Mouse (Mus musculus) brain, adult 2 months (tissue): ENCODE measurements around the gene Trim63.

Experiments
- DNase-seq: peaks from one replicate; pipeline ENCODE4 v3.0.0; 2011; ENCODE audit warnings: low read depth, low spot score

Trim63 gene

DNA sequence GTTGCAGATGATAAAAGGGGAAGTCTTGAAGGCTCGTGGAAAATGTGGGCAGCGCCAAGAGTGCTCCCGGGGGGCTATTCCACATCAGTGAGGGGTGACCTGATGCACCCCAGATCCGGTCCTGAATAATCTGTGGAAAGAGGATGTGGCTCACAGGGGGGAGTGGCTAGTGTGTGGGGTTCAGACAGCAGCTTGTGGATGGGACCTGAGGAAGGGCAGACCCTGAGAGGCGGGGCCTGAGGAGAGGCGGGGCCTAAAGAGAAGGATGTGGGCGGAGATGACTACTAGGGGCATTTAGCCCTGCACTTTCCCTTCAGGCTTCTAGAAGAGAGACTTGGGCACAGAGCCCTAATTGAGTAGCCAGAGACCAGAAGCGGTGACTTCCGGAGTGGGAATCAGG is 47.7 kb downstream of the Trim63 start:
- no peak for DNase-seq

DNA sequence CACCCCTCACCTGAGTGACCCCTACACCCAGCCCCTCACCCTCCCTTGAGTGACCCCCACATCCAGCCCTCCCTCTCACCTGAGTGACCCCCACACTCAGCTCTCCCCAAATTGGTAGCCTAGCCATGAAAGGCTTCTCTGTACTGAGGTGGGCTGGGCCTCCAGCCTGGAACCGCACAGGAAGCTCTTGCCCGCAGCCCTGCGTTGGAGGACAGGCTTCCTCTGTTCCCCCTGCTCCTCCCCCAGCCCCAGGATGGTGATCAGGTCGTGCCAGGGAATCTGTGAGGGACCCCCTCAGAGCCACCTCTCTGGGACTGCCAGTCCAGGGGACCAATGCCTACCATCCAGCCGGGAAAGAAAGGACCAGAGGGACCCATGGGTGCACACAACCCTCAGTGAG is 50.4 kb downstream of the Trim63 start:
- no peak for DNase-seq

DNA sequence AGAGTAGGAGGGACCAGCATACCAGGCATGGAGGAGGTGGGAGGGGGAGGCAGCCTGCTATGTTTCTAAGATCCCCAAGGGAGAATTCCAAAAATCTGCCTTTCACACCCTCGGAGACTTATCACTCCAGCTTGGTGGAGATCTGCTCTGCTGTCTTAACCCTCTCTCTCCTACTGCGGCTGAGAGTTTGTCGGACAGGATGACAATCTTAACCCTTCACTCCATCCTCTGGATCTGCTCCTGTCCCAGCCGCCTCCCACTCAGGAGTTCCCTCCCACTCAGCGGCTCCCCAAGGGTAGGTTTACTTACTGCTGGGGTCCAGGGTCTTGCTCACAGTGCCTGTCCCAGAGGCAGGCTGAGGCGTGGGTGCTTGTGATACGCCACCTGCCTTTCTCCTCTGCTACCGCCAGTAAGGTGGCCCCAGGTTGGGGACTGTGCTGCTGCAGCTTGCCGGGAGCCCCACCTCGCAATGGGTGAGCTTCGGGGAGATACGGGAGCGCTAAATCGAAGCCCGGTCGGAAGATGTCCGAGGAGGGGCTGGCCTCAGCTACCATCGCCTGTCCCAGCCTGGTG is 55.8 kb downstream of the Trim63 start:
- DNase-seq = peak; percentile 90

DNA sequence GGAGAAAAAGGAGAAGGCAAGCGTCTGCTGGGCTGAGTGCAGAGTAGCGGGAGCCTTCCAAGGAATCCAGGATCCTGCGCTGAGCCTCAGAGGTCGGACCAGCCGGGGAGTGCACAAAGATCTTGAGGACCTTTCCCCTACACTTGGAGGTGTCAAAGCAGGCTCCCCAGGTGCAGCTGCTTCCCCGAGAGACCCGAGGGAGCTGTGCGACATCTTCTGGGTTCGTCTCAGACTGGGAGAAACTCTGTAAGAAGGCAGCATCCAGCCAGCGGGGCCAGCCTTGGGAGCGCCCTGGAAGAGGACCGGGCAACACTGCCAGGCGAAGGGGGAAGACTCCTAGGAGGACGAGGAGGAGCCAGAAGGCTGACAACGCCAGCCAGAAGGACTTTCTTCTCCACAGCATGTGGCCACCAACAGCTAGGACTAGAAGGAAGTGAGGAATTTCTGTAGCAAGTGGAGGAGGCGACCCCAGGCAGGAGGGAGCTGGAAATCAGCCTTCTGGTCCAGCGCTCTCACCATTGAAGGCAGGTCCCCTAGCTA is 56.5 kb downstream of the Trim63 start:
- DNase-seq = peak; percentile 46

DNA sequence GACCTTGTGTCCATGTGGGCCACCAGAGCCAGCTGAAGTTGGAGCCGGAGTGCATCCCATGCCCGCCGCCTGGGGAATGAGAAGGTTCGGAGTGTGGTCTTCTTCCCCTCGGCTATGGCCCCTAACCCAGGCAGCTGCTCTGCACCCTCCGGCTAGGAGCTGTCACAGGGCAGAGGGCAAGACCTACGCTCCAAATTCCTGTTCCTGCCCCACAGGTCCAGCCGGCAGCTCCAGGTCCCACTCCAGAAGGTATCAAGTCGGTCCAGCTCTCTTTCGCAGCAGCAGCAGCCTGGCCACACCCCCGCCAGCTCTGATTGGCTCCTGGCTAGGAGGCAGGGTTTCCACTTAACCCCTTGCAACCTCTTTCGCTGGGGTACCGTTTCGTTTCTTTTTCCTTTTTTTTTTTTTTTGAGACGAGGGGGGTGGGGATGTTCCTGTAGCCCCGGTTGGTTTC is 57.4 kb downstream of the Trim63 start:
- DNase-seq = peak; percentile 94

DNA sequence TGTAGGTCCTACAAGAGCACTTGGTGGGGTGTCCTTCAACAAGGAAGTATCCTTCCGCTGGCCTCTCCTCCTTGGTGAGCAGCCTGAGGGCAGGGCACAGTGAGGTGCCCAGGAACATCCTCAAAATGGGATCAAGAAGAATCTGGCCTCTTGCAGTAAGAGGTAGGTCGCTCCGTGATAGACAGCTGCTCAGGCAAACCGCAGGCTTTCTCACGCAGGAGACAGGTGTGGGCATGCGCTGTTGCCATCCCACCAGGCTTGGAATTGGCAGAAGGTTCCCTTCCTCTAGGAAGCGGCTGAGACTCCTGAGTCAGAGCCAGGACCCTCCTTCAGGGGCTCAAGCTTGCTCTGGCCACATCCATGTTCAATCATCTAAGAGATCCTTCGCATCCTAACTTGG is 58.4 kb downstream of the Trim63 start:
- DNase-seq = peak; percentile 68

DNA sequence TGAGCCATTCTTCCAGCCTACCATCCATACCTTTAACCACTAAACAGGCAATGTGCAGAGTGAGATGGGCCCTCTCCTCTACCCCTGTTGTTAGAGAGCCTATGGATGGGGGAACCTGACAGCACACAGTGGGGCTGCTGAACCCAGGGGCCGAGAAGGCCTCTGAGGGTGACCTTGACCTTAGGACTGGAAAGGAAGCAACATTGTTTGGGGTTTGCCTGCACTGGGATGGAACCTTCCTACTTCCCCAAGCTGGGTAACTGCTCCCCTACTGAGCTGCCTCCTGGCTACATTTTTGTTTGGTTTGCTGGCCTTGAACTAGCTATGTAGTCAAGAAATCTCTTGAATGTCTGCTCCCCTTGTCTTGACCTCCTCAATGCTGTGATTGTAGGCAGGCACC is 59.4 kb downstream of the Trim63 start:
- no peak for DNase-seq

DNA sequence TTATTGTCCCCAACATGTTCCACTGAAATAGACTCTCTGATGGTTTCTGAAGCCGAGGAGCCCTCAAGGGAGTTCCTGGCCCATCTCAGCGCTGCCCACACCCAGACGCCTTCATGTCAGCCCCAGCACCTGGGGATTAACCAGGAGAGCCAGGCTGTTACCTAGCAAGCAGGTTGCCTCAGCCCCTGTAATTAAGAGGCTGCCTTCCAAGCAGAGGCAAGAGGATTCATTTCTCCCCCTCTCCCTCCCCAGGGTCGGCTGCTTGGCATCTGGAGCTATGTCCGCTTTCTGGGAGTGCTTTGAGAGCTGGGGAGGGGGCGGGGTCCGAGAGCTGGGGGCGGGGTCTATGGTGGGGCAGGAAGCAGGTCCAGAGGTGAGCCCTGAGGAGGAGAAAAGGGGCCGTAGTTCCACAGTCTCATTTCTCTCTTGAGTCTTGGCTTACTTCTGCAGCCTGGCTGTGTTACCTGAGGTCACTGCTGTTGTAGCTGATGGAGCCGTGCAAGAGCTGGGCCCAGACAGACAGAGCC is 63.2 kb downstream of the Trim63 start:
- DNase-seq = no peak
